Mouse (Mus musculus) midbrain, postnatal 0 days (tissue): Measurements from ENCODE around the gene Gm12166. TPM values are rescaled to one million over a fixed set of nuclear protein-coding genes. Genes with fewer than 3 reads are reported as not detected.

ENCODE experiments used
- ATAC-seq: fragments of 200-750 bp; cut with Nextera tagmentation; 2 replicates; pipeline ENCODE4 v1.8.0; 2017; ENCODE audit warnings: moderate number of reproducible peaks, mild to moderate bottlenecking, moderate TSS enrichment, moderate library complexity; ENCODE audit not compliant: low FRiP score
- DNase-seq: peaks from one replicate; pipeline ENCODE4 v3.0.0-alpha.2; 2015; ENCODE audit warnings: low spot score
- H3K27ac ChIP-seq: fragments of 300-500 bp; sonication (generic); 2 replicates; pipeline ENCODE4 v1.5.1; 2014; ENCODE audit warnings: low read depth, mild to moderate bottlenecking, low read length, mixed read lengths
- H3K27me3 ChIP-seq: fragments of 300-500 bp; sonication (generic); 2 replicates; pipeline ENCODE4 v1.6.1; 2014; ENCODE audit warnings: low read length, control low read depth, mixed read lengths; ENCODE audit not compliant: insufficient read depth
- H3K36me3 ChIP-seq: fragments of 300-500 bp; sonication (generic); 2 replicates; pipeline ENCODE4 v1.6.1; 2014; ENCODE audit warnings: low read length, control low read depth, mixed read lengths; ENCODE audit not compliant: insufficient read depth
- H3K4me1 ChIP-seq: fragments of 300-500 bp; sonication (generic); 2 replicates; pipeline ENCODE4 v1.6.1; 2014; ENCODE audit warnings: mild to moderate bottlenecking, control low read depth, antibody characterized with exemption, low read length, mixed read lengths; ENCODE audit not compliant: insufficient read depth
- H3K4me2 ChIP-seq: fragments of 300-500 bp; sonication (generic); 2 replicates; pipeline ENCODE4 v1.6.1; 2014; ENCODE audit warnings: low read depth, mild to moderate bottlenecking, low read length, mixed read lengths; ENCODE audit not compliant: poor library complexity, severe bottlenecking
- H3K4me3 ChIP-seq: fragments of 300-500 bp; sonication (generic); 2 replicates; pipeline ENCODE4 v1.5.1; 2014; ENCODE audit warnings: low read depth, mild to moderate bottlenecking, low read length, moderate library complexity
- H3K9ac ChIP-seq: fragments of 300-500 bp; sonication (generic); replicated peaks from 2 replicates; pipeline ENCODE4 v1.6.1; 2014; ENCODE audit warnings: mild to moderate bottlenecking, low read length, moderate library complexity, mixed read lengths; ENCODE audit not compliant: poor library complexity, severe bottlenecking
- H3K9me3 ChIP-seq: fragments of 300-500 bp; sonication (generic); 2 replicates; pipeline ENCODE4 v1.6.1; 2016; ENCODE audit warnings: low read length, control low read depth
- CTCF ChIP-seq: IDR thresholded peaks from 2 replicates; pipeline ENCODE4 v1.5.1; 2016; ENCODE audit warnings: antibody characterized with exemption, mild to moderate bottlenecking
- whole genome bisulfite sequencing: fragments of 180-500 bp; shearing (Covaris S2); extraction: QIAGEN DNeasy Blood & Tissue Kit; methylation state at CpG from one replicate; pipeline ENCODE4 v1.1.7; 2014; 5-methylcytosine and 5-hydroxymethylcytosine counted together
- microRNA-seq: library from miRNA; unstranded; fragments of <30 nt; microRNA quantifications from one replicate; pipeline ENCODE4, GENCODE M21; 2016; ENCODE audit warnings: borderline number of aligned reads
- polyA plus RNA-seq: library from polyadenylated mRNA; unstranded; fragments of >200 nt; fragmentation: Nextera tagmentation; extraction: Ambion mirVana; gene quantifications from 2 replicates; pipeline ENCODE4 v1.2.1, GENCODE M21; 2015
- total RNA-seq: library from RNA; depleted of rRNA; stranded (reverse); fragments of >200 nt; gene quantifications from 2 replicates; pipeline ENCODE4 v1.2.3, GENCODE M21; 2014; rRNA removed

Gm12166 gene
- total and polyA plus RNA-seq, 2 experiments from 2014 or later: 8.3 to 8.7 TPM

DNA sequence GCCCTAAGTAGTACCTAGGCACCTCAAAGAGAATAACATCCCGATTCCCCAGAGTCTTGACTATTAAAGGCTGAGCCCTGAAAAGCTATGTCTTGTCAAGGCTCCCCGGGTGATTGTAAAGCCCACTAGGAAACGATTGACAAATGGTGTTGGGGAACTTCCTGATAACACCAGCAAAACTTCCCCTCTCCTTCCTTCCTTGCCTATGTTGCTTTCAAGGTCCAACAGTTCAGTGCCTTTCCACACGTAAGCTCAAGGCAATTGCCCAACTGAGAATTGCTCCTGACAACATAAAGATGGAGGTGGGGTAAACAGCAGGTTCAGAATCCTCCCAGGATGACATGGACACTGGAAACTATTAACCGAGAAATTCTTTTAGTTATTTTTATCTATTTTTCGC lies 29.1 kb downstream of the Gm12166 start:
- 88% methylated on average over 6 of the region's 6 CpGs for WGBS
- no peaks in the 10 kb centered on the region for H3K4me1 ChIP-seq
- DNase-seq: no peak
- H3K9ac ChIP-seq: no peak overlapping the region
- TF ChIP-seq CTCF: no peak
- H3K9me3 ChIP-seq: no peaks in the 10 kb centered on the region
- no peaks in the 10 kb centered on the region for H3K36me3 ChIP-seq
- ATAC-seq: no peak
- H3K4me3 ChIP-seq: no peak overlapping the region
- no peaks in the 10 kb centered on the region for H3K27me3 ChIP-seq
- no peak overlapping the region for H3K27ac ChIP-seq
- H3K4me2 ChIP-seq: no peak overlapping the region

GRCm38 (mm10) chr11:46021850-46022249 lies 30.3 kb downstream of the Gm12166 start:
- no peak for ATAC-seq
- Histone ChIP-seq H3K9ac (no peak overlapping the region), H3K4me3 (no peak overlapping the region), H3K4me1 (no peaks in the 10 kb centered on the region), H3K9me3 (no peaks in the 10 kb centered on the region), H3K4me2 (no peak overlapping the region), H3K36me3 (no peaks in the 10 kb centered on the region), H3K27ac (no peak overlapping the region), H3K27me3 (no peaks in the 10 kb centered on the region)
- no peak for DNase-seq
- TF ChIP-seq CTCF: no peak

DNA sequence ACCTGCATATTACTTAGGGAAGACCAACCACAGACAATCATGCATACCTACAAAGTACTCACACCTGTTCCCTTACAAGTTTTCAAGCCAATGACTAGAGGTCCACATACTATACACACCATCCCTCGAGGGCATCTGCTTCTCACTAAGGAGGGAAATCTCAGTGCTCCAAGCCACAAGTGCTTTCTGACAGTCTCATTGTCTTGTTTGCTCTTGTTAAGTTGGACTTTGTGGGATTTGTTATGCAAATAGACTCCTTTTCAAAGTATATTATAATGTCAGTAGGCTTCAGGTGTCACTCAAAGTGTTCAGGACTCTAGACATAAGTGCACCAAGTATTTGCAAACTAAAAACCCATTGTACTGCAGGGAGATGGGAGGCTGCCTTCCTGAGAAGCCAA lies 31.9 kb downstream of the Gm12166 start:
- H3K27me3 ChIP-seq: no peaks in the 10 kb centered on the region
- WGBS: 54% methylated on average over 1 of the region's 1 CpGs
- no peaks in the 10 kb centered on the region for H3K4me1 ChIP-seq
- no peaks in the 10 kb centered on the region for H3K9me3 ChIP-seq
- H3K27ac ChIP-seq: no peak overlapping the region
- no peak overlapping the region for H3K9ac ChIP-seq
- TF ChIP-seq CTCF: no peak
- H3K4me2 ChIP-seq: no peak overlapping the region
- no peaks in the 10 kb centered on the region for H3K36me3 ChIP-seq
- H3K4me3 ChIP-seq: no peak overlapping the region
- ATAC-seq (no peak), DNase-seq (no peak)

DNA sequence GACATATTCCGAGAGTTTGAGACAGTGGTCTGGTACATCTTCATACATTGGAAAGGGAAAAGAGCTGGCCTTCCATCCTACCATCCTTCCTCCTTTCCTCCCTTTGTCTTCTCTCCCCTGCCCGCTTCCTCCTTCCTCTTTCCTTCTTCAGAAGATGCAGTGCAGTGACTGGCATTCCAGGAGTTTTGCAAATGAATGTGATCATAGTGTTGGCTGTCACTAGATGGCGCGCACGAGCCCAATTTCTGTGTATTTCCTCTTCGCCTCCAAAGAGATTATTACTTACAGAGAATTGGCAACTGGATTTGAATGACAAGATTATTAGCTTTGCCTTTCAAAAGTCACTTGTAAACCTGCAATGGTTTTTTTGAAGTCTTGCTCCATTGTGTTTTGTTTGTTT lies 36.1 kb downstream of the Gm12166 start:
- ATAC-seq: no peak
- H3K4me2 ChIP-seq: no peak overlapping the region
- H3K4me1 ChIP-seq: no peaks in the 10 kb centered on the region
- no peak overlapping the region for H3K4me3 ChIP-seq
- H3K36me3 ChIP-seq: no peaks in the 10 kb centered on the region
- peak; percentile 88 for TF ChIP-seq CTCF
- H3K27me3 ChIP-seq: no peaks in the 10 kb centered on the region
- WGBS: 20% methylated on average over 6 of the region's 6 CpGs
- no peak overlapping the region for H3K27ac ChIP-seq
- H3K9ac ChIP-seq: no peak overlapping the region
- no peaks in the 10 kb centered on the region for H3K9me3 ChIP-seq
- DNase-seq: peak; percentile 86

Small RNAs within 50 kb of the gene (microRNA-seq; reads per million reads assigned to microRNA genes)
- not detected for gene Mir8100

Other genes with a start within 250 kb of the Gm12166 start
- gene Clint1, start 200.3 kb downstream of the Gm12166 start, total RNA-seq: 32.7 and 34.5 TPM in 2 replicates
- gene Clint1, start 200.3 kb downstream of the Gm12166 start, polyA plus RNA-seq: 25.4 and 27.6 TPM in 2 replicates
- 89.2 and 106 TPM in 2 replicates for gene Lsm11, start 107.4 kb downstream of the Gm12166 start, total RNA-seq
- gene Lsm11, start 107.4 kb downstream of the Gm12166 start, polyA plus RNA-seq: 31.8 and 32.9 TPM in 2 replicates
- 11.1 TPM in 2 replicates for gene Thg1l, start 96.8 kb downstream of the Gm12166 start, total RNA-seq
- gene Thg1l, start 96.8 kb downstream of the Gm12166 start, polyA plus RNA-seq: 8.8 TPM in 2 replicates
- gene Sox30, start 72.0 kb downstream of the Gm12166 start, total RNA-seq: 0.16 and 0.47 TPM in 2 replicates
- 0.06 and 0.07 TPM in 2 replicates for gene Sox30, start 72.0 kb downstream of the Gm12166 start, polyA plus RNA-seq
- 16.8 and 16.9 TPM in 2 replicates for gene Adam19, start 3.7 kb upstream of the Gm12166 start, total RNA-seq
- 3.9 and 6.1 TPM in 2 replicates for gene Adam19, start 3.7 kb upstream of the Gm12166 start, polyA plus RNA-seq
- gene Nipal4, start 114.2 kb upstream of the Gm12166 start, total RNA-seq: 0.27 and 0.33 TPM in 2 replicates
- 0.10 and 0.17 TPM in 2 replicates for gene Nipal4, start 114.2 kb upstream of the Gm12166 start, polyA plus RNA-seq
- gene Fndc9, start 183.2 kb upstream of the Gm12166 start, total RNA-seq: 11.8 and 12.2 TPM in 2 replicates
- gene Fndc9, start 183.2 kb upstream of the Gm12166 start, polyA plus RNA-seq: 18.9 and 20.8 TPM in 2 replicates